Mouse (Mus musculus): ENCODE results near the gene Cacng7. TPM values are rescaled to one million over a fixed set of nuclear protein-coding genes. Genes with fewer than 3 reads are reported as not detected.
"Not testable (repeated sequence)": the region's sequence is repeated elsewhere in the genome, so short reads cannot be mapped to it uniquely, and the experiment has no call there.

Cacng7 gene
- total RNA-seq, 2 experiments from 2014 or later = 5.9 to 6.7 TPM

DNA sequence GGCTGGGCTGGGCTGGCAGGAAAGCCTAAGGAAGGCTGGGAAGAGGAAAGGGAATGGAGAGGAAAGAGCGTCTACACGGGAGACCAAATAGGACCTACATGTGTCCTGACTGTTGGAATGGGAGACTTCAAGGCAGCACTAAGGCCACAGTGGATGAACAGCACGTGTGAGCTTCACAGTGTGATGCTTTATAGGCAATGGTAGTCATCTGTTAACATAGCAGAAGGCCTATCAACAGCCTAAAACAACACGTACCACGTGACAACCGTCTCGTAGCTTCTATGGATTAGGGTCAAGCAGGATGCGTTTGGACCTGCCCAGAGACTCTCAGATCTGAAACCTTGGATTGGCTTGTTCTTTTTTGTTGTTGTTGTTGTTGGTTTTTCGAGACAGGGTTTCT, 49.4 kb downstream of the Cacng7 start:
- DNase-seq = no peak
- intact Hi-C loops (cut with DNase I; ENCODE audit: low total_unique reads) = no loop called here

DNA sequence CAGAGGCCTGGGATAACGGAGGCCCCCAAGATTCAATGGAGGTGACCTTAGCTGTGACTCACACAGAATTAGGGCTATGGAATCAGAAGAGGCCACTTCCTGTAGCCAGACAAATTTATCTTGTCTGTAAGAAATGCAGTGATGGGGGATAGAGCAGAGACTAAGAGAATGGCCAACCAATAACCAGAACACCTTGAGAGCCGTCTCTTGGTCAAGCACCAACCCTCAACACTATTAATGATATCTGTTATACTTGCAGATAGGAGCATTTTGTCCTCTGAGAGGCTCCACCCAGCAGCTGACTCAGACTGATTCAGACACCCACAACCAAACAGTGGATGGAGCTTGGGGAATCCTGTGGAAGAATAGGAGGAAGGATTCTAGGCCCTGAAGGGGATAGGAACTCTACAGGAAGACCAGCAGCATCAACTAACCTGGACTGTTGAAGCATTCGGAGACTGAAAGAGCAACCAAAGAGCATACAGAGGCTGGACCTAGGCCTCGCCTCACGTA, 52.1 kb downstream of the Cacng7 start:
- DNase-seq = no peak
- intact Hi-C loops (cut with DNase I; ENCODE audit: low total_unique reads) = no loop called here

DNA sequence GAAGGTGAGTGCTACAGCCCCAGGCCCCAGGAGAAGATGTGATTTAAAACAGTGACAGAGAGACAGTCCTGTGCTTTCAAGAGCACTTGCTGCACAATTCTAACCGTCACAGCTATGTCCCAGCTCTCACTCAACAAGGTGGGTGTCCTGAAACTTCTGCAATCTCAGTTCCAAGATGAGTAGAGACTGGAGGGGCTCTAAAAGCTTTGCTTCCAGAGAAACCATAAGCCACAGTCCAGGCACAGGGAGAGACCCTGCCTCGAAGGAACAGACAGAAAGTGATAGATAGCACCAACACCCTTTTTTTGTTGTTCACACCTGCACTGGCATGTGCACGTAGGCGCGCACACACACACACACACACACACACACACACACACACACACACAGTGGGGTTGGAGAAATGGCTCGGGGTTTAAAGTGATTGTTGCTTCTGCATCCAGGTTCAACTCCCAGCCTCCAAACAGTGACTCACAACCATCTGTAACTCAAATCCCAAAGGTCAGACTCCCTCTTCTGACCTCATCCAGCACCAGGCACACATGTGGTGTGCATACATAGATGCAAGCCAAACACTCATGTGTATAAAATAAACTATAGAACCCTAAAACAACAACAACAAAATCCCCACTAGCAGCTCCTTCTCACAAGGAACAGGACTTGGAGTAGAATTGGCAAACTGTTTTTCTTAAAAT, 53.4 kb downstream of the Cacng7 start:
- intact Hi-C loops (cut with DNase I; ENCODE audit: low total_unique reads) = no loop called here
- DNase-seq = no peak

DNA sequence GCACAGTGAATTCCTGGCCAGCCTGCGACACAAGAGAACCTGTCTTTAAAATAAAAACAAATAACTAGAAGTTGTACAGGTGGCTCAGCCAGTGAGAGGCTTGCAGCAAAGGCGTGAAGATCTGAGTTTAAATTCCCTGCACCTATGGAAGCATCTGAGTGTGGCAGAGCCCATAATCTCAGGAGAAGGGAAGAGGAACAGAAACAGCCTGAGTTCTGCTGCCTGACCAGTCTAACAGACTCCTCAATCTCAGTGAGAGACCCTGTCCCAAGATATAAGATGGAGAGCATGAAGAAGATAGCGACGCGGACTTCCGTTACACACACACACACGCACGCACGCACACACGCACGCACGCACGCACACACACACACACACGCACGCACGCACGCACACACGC, 55.0 kb downstream of the Cacng7 start:
- DNase-seq = no peak
- intact Hi-C loops (cut with DNase I; ENCODE audit: low total_unique reads) = no loop called here

DNA sequence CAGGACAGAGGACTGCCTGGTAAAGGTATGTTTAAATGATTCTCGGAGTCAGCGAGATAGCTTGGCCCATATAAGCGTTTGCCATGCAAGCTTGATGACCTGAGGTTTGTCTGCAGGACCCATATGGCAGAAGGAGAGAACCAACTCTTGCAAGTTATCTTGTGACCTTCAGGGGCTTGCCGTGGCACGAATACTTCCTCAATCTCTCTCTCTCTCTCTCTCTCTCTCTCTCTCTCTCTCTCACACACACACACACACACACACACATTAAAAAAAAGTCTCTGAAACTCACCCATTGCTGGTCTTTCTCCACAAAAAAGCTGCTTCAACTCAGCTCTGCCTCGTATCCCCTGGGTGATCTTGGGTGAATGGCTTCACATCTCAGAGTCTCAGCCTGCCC, 56.1 kb downstream of the Cacng7 start:
- intact Hi-C loops (cut with DNase I; ENCODE audit: low total_unique reads) = no loop called here
- no peak for DNase-seq

DNA sequence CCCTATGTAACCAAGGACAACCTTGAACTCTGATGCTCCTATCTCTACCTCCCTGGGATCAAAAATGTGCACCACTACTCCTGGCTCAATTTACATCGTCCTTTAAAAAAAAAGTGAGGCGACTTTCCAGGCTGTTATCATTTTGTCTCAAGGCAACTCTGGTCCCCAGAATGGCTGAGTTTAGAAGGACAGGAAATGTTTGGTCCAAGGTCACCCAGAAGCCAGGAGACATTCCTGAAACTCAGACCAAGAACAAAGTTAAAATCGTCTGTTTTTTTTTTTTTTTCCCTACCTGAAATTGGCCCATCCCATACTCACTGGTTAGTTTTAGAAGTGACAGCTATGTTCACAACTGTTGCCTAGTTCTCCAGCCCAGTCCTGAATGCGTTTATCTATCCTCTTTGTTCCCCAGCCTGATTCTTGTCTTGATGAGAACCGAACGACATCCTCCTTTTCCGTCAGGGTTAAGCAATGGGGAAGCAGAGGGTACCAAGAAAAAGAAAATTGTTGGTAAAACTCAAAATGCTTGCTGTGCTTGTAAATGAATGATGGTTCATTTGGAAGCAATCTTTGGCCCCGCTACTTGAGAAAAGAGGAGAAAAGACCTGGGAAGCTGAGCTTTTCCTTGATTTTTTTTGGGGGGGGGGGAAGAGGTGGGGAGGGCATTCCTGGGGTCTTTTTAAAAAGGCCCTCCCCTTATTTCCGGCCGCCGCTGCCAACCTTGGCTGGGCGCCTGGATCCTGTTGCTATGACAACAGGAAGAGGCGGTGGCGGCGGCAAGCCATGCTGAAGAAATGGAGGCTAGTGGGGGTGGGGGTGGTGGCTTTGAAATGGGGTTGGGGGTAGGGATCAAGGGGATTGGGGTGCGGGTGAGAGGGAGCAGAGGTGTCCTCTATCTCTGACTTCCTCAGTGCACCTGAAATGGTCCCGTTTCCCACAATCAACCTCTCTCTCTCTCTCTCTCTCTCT, 57.0 kb downstream of the Cacng7 start:
- DNase-seq = no peak
- intact Hi-C loops (cut with DNase I; ENCODE audit: low total_unique reads) = no loop called here

DNA sequence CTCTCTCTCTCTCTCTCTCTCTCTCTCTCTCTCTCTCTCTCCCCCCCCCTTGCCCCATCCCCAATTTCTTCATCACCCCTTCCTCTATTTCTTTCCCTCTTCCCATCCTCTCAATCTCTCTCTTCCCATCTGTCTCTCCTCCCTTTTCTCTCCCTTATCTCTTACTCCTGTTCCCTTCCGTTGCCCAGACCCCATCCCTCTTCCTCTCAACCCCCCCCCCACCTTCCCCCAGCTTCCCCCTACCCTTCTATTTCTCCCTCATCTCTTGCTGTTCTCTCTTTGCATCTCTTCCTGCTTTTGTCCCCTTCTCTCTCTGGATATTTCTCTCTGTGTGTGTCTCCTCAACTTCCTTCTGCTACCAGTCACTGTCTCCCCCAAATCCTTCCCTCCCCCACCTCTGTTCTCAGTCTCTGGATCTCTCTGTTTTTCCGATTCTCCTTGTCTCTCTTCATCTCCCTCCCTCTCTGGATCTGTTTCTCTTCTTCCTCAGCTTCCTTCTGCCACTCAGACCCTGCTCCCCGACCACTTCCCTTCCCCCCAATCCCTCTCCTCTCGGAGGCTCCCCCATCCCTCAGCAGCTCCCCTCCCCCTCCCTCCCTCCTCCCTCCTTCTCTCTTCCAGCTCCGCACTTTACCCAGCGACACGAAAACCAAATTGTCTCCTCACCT, 57.8 kb downstream of the Cacng7 start, which contains the start of gene Cacng8:
Cacng8 (plus strand) TSS at position 271 of the 668 bp plus-strand sequence.
- no peak for DNase-seq
- intact Hi-C loops (cut with DNase I; ENCODE audit: low total_unique reads) = no loop called here

DNA sequence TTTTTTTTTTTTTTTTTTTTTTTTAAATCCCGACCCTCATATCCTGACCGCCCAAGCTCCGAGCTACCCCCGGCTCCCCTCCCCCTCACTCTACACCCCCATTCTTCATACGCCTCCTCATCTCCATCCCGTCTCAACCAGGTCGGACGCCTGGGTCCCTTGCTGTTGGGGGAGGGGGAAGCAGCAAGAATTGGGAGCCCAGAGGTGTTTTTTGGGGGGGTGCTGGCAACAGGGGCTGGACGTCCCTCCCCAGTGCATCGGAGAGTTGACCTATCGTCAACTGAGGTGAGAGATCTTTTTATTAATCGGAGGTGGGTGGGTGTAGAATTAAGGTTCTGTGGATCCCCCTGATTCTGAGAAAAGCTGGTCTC, 58.3 kb downstream of the Cacng7 start:
- no peak for DNase-seq
- intact Hi-C loops (cut with DNase I; ENCODE audit: low total_unique reads) = no loop called here

DNA sequence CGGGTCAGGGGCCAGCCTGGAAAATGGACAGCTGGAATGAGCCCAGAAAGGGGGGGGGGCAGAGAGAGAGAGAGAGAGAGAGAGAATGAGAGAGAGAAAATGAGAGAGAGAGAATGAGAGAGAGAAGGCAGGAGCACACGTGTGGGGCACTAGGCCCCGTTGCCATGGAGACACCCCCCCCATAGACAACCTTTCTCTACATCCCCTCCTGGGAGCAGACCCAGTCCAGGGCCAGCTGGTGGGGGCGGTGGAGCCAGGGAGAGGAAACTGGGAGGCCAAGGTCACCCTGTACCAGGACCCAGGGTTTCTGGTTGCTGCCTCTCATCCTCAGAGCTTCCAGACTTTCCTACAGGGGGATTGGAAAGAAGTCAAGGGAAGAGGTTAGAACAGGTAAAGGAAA, 59.1 kb downstream of the Cacng7 start:
- intact Hi-C loops (cut with DNase I; ENCODE audit: low total_unique reads) = no loop called here
- DNase-seq = no peak

DNA sequence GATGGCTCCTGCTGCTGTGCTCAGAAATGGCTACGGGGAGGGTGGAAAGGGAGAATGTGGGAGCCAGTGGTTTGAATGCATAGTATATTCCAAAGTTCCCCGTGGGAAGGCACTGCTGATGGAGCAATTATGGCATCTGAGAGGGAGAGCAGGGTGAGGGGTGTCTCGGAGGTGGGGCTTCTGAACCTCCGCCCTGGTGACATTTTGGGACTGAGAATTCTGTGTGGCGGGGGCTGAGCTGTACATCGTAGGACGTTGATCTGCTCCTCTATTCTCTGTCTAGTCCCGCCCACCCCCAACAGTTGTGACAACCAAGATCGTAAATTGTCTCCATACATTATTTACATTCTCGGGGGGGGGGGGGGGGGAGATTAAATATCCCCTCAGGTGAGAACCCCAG, 64.6 kb downstream of the Cacng7 start:
- no peak for DNase-seq
- intact Hi-C loops (cut with DNase I; ENCODE audit: low total_unique reads) = no loop called here

DNA sequence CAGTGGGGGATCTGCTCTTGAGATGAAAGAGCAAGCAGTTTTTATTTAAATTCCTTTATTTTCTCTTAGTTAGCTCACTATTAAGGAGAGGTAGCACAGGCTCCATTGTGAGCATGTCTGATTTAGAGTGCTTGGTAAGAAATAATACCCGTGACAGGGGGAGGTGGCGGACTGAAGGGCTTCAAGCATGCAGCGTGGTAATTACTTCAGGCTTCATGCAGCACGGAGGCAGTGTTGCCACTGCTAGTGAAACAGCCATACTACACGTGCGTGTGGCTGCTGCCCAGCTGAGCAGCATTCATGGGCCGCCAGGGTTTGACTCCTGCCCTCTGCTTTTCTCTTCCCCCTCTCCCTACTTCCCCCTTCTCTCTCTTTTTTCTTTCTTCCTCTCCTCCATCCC, 65.0 kb downstream of the Cacng7 start:
- intact Hi-C loops (cut with DNase I; ENCODE audit: low total_unique reads) = no loop called here
- DNase-seq = no peak

DNA sequence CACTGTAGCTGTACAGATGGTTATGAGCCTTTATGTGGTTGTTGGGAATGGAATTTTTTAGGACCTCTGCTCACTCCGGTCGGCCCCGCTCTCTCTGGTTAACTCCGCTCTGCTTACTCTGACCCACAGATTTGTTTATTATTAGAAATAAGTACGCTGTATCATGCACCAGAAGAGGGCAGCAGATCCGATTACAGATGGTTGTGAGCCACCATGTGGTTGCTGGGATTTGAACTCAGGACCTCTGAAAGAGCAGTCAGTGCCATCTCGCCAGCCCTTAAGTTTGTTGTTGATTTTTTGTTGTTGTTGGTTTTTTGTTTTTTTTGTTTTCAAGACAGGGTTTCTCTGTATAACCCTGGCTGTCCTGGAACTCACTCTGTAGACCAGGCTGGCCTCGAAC, 65.6 kb downstream of the Cacng7 start:
- intact Hi-C loops (cut with DNase I; ENCODE audit: low total_unique reads); DNase-seq: not testable (repeated sequence)

DNA sequence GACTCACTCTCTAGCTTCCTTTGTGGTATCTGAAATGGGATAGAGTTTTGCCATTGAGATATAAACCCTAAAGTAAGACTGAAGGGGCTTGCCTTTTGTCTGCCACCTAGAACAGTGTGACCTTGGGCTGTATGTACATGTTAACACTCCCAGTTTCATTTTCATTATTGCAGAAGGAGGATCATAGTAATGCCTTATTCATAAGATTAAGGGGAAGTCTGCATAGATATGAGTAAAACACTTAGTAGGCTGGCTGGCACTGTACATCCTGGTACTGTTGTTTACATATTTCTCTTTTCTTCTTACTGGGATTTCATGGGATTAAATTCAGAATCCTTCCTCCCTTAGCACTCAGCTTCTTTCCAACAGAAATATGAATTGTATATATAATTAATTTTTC, 67.2 kb downstream of the Cacng7 start:
- intact Hi-C loops (cut with DNase I; ENCODE audit: low total_unique reads) = no loop called here
- DNase-seq = no peak

DNA sequence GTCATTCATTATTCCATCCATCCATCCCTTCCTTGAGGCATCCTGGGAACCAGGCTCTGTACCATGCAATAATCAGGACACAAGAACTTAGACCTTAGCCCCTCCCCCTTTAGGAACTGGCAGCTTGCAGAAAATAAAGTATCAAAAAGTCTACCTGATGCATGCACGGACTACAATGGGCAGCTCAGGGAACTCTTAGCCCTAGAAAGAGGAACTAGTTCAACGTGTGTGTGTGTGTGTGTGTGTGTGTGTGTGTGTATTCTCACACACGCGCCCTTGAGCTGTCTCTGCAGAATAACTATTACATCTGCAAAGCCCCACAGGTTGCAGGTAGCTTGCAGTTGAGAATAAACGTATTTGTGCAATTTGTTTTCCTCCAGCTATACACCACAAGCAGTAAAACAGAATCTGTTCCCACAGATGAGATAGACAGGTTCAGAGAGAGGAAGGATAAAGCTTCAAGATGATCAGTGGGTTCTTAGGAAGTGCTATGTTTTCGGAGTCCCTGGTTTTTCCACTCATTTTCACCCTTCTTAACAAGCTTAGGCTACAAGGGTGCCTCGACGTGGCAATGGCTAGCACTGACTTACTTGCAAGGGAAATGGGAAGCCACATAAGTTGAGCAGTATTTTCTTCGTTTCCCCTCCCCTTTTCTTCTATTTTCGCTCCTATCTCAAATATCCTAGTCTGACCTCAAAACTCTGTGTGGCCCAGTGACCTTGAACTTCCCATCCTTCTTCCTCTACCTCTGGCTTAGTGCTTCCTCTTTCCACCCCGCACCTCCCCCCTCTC, 77.2 kb downstream of the Cacng7 start:
- DNase-seq = no peak
- intact Hi-C loops (cut with DNase I; ENCODE audit: low total_unique reads) = no loop called here

DNA sequence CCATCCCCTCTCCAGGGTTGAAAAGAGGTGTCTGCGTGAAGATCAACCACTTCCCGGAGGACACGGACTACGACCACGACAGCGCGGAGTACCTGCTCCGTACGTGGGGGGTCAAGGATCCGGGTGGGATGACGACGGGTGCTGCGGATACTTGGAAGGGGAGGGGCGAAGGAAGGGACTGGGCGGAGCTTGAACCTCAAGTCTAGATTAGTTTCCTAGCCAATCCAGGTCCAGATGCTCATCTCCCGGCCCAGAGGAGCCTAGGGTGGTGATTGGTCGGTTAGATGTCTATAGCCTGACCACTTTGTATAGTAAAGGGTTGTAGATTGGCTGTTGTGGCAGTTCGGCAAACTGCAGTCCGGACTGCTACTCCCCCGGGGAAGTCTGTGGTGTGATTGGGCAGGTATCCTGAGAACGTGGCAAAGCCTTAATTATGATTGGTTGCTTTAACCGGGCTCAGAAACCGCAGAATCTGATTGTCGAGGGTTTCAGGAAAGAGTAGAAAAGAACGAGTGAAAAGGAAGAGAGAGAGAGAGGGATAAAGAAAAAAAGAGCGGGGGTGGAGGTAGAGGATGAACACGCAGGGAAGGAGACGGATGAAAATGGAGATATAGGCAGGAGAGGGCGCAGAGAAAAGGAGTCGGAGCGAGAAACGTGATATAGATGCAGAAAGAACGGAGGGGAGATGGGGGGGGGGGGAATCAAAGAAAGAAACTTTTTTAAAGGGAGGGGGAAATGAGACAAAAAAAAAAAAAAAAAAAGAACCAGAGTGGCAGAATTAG, 78.6 kb downstream of the Cacng7 start:
- intact Hi-C loops (cut with DNase I; ENCODE audit: low total_unique reads) = no loop called here
- no peak for DNase-seq

DNA sequence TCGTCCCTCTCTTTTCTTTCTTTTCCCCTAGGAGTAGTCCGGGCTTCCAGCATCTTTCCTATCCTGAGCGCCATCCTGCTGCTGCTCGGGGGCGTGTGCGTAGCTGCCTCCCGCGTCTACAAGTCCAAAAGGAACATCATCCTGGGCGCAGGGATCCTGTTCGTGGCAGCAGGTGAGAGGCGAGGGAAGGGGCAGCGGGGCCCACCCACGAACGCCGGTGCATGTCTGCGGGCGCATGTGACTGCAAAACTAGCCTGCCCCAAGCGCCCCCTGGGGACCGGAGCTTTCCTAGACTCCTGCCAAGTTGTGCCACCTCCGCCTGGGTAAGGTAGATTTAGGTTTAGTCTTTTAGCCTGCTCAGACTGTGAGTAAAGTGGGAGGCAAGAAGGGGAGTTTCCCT, 79.3 kb downstream of the Cacng7 start:
- intact Hi-C loops (cut with DNase I; ENCODE audit: low total_unique reads) = no loop called here
- DNase-seq = no peak

DNA sequence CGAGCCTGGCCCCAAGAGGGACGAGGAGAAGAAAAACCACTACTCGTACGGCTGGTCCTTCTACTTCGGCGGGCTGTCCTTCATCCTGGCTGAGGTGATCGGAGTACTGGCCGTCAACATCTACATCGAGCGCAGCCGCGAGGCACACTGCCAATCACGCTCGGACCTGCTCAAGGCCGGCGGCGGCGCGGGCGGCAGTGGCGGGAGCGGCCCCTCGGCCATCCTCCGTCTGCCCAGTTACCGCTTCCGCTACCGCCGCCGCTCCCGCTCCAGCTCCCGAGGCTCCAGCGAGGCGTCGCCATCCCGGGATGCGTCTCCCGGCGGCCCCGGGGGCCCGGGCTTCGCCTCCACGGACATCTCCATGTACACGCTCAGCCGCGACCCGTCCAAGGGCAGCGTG, 82.1 kb downstream of the Cacng7 start:
- intact Hi-C loops (cut with DNase I; ENCODE audit: low total_unique reads) = no loop called here
- DNase-seq = peak; percentile 28

DNA sequence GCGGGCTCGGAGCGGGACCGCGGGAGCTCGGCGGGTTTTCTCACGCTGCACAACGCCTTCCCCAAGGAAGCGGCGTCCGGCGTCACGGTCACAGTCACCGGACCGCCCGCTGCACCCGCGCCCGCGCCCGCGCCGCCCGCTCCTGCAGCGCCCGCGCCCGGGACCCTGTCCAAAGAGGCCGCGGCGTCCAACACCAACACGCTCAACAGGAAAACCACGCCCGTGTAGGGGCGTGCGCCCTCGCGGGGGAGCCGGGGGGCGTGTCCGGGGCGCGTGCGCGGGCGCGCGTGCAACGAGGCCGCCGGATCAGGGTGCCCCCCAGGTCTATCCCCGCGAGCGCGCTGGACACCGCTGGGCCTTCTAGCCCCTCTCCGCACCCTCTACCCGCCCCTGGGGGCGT, 82.6 kb downstream of the Cacng7 start:
- intact Hi-C loops (cut with DNase I; ENCODE audit: low total_unique reads) = no loop called here
- peak; percentile 19 for DNase-seq
